Mouse (Mus musculus) layer of hippocampus, adult 11-12 months (tissue): ENCODE measurements at regions not wholly inside any gene's neighbourhood (a gene's known extent, or its start where the extent isn't known, plus 50 kb on each side); places are given as distances from the start of the nearest gene placed in this dataset.

Experiments
- DNase-seq: peaks from one replicate; pipeline ENCODE4 v3.0.0; 2022; ENCODE audit warnings: low spot score

DNA sequence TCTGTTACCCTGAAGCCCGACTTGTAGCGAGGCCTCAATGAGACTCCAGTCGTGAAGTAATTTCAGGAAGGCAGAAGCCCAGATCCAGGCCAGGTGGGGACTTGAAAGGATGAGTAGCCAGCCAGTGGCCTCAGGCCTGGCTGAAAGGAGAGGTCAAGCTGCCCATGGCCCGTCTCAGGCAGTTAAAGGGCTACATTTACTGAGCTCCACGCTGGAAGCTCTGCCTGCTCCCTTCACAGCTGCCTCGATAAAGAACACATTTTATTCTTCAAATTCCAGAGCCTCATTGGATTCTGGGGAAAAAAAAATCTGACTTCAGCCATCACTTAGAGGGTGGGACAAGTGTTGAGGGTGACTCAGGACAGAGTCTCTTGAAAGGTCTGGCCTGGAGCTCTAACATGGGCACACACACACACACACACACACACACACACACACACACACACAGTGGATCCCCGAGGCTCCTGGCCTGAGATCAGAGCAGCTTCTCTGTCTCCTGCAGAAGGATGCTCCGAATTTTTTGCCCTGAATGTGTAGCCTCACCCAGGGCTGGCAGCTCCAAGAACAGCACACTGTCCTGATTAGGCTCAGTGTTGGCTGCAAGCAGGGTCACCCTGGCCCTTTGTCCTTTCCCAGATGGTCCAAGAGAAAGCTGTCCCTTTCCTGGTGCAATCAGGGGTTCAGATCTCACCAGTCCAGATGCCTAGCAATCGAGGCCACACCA, 53.0 kb downstream of the Gadd45g start:
- DNase-seq = no peak

DNA sequence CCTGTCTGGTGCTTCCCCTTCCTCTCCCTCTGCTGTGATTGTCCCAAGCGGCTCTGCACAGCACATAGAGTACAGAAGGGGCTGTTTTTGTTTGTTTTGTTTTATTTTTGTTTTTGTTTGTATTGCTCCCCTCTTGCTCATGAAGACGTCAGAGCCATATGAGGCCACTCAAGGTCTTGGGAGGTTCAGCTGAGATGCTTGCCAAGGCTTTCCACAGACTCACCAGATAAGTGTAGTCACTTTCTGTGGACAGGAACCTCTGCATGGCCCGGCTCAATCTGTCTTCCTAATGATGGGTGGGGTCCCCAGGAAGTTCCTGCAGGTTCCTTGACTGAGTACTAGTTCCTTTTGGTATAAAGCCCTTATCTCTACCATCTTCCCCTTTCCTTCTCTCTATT, 53.6 kb downstream of the Gadd45g start:
- DNase-seq = no peak

DNA sequence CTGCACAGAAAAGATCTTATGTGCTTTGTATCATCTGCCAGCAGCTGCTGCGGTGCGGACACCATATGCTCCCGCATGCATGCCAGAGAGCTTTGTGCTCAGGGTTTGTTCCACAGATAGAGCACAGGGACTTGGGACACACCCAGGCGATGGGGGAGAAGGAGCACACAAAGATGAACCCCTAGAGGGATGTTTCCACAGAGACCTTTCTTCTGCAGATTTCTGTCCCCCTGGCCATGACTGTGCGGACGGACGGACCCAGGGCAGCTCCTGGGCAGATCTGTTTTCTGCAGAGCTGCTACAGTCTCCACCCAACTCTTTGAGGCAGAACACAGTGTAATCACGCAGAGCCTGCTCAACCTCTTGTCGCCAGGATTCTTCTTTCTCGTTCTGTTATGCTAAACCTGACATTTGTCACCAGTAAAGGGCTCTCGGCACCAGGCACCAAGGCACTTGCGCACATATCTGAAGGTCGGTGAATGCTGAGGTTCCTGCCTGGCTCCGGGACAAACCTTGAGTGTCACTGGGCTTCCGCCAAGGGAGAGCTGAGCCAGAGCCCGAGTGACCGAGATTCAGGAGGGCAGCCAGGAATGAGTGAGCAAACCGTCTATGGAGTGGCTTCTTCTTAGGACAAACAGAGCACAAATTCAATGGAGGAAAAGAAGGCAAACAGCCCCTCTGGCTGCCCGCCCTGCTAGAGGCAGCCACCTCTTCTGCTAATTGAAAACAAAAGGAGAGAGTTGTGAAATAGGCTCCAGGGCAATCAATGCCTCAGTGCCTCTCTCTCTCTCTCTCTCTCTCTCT, 56.2 kb downstream of the Gadd45g start:
- DNase-seq = peak; percentile 38

DNA sequence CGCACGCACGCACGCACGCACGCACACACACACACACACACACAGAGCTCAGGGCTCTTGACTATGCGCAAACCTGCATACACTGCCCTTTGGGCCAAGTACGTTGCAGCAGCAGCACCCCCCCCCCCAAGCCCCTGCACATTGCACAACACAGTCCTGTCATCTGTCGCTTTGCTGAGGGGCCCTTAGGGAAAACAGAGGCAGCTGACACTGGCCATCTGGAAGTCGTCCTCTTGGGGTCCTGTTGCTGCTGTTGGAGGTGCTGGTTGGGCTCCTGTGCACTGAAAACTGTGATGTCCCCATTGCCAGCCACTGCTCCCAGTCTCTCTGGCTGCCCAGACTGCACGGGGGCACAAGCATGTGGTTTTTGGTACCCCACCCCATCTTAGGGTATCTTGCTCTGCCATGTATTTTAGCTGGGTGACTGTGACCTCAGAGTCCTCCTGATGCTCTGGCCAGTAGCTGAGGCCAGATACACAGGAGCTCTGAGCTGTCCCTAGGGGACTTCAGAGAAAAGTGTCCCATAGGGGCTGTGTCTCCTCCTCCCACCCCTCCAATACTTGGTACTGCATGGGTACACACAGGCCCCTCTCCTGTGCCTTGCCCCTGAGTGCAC, 57.0 kb downstream of the Gadd45g start:
- no peak for DNase-seq

DNA sequence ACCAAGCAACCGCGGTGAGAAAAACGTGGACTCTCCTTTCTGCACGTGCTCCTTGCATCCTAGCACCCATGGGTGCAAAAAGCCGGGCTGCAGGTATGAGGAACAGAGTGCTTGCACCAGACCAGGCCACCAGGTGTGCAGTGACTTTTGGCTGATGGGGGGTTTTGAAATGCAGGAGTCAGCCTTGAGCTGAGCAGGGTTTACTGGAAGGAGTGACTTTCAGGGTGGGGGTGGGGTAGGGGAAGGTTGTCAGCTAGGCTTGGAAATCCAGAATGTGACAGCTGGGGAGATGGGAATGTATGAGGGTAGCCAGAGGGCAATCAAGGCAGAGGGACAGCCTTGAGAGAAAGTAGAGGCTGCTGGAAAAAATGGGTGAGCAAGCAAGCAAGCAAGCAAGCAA, 58.8 kb downstream of the Gadd45g start:
- DNase-seq = no peak

DNA sequence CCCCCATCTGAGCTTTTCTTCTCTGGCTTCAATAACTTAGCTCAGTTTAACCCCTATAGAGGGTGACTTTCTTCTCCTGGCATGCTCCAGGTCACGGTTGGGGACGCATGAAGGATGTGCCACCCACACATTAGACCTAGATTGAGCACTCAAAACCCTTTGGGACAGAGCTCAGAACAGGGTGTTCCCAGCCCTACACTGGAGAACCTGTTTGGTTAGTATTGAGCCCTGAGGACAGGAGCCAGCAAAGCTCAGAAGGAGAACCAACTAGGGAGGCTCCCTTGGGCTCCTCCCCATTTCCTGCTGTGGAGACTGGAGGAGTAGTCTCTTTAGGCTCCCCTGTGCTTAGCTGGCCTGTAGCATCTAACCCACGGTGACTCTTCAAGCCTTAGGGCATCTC, 59.6 kb downstream of the Gadd45g start:
- no peak for DNase-seq

DNA sequence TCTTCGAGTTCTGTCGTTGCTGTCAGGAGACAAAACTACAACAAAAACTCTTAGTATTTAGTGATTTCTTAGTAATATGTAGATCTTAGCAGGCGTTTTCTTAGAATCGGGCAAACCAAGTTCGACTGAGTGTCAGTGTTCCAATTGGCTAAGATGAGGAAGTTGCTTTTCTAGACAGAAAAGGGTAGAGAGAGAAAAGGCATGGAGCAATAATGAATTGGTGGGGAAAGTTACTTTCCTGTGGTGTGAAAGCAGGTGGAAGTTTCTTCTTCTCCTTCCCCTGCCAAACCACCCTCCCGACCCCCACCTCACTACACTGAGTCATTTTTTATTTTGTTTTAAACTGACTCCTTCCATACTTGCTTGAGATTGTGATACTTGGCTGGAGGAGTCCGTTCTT, 62.0 kb downstream of the Gadd45g start:
- no peak for DNase-seq

DNA sequence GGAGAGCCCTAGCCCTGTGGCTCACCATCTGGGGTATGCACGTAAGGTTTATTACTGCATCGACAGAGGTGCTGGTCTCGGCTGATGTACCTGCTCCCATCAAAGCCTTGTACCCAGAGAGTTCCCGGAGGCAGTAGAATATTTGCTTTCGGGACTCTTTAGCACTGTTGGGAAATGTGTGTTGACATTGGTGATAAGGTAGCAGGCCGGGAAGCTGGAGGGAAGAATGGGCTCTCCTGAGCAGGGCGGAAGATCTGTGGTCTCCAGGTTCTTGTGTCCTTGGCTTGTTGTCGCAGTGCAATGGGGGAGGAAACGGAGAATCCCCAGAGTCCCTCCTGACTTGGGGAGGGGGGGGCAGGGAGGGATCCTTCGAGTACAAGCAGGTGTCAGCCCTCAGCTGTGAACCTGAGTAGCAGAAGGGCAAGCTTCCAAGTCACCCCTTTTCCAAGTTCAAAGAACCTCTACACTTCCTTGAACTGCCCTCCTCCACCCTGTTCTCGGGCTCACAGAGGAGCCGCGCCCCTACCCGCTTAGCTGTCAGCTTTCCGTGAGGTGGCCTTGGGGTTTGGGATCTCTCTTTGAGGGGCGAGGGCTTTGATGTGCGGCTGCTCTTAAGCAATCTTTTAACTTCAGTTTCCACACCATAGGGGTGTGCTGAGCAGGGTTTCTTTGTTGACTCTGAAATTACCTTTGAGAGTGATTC, 65.0 kb downstream of the Gadd45g start:
- DNase-seq = no peak

DNA sequence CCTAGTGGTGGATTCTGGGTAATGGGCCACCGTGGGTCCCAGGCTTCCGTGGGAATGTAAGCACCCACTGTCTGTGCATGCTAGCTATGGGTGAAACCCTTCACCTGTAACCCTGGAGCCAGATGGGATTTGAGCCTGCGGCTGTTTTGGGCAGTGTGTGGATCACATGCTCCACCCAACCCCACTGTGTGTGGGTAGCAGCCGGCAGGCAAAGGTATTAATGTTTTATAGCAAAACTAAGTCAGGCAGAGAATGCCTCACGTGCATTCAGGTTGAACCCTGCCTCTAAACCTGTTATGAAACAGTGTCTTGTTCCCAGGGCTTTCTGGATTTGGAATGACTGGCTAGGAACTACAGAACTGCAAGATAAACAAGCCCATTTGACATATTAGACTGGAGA, 66.0 kb downstream of the Gadd45g start:
- no peak for DNase-seq

DNA sequence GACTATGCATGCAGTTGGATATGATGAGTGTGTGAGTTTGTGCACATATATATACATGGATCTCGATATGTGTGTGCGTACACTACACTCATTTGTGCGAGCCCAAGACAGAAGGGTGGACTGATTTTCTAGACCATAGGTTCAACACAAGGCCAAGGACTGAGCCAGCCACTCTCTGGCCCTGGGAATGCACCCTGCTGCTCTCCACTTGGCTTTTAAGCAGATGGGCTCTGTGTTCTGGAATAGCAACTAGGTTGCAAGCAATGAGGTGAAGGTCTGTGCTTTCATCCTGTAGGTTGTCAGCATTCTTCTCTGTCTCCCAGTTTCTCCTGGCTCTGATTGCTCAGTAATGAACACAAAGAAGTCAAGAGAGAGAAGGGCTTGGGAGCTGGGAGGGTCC, 66.5 kb downstream of the Gadd45g start:
- no peak for DNase-seq

DNA sequence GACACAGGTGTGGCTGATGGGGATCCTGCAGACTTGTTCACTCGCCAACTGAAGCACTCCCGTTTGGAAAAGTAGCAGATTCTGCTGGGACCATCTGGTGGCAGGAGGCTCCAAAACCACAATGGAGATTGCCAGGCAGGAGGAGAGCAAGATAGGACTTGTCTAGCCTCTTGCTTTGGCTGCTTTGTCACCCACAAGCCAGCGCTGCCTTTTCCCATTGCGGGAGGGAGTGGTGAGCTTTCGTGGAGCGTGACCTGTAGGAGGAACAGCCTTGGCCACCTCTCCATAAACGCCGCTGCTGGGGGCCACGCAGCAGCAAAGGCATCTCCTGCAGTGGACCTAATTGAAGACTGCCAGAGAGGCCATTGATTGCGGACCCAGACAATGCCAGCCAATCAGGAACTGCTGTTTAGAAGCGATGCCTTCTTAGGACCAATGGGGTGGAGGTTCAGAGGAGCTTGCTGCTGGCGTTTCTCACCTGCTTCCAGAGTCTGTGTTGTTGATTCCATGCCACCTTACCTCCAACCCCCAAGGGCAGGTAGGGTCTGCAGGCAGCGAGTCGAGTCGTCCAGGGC, 70.3 kb downstream of the Gadd45g start:
- no peak for DNase-seq

DNA sequence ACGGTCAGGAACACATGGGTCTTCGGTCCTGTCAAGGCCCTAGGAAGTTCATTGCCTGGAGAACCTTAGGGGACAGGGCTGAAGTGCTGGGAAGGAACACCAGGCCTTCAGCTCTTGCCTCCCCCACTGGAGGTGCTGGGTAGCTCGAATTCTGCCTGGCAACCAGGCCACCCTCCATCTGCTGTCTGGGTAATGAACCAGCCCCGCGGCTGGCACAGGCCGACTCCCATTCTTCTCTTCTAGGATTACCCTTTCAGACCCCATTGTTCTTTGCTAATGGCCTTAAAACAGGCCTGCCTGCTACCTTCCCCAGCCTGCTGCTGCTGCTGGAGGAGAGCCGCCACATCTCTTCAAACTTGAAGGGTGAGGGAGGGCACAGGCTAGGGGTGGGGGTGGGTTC, 71.2 kb downstream of the Gadd45g start:
- no peak for DNase-seq

DNA sequence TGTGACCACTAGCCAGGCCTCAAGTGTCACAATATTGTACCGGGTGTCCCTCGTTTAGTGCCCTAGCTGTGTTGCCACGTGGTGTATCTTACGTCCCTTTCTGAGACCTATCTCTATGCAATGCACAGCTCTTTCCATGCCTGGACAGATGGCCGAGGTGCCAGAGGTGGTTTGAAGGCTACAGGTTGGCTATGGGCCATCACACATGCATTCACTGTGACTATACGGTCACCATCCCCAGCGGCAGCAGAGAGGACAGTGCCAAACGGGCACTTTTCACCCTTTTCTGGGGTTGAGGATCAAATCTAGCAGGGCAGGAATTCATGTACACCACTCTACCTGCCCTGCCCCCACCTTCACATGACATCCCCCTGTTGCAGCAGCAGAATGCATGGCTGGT, 71.6 kb downstream of the Gadd45g start:
- DNase-seq = no peak

DNA sequence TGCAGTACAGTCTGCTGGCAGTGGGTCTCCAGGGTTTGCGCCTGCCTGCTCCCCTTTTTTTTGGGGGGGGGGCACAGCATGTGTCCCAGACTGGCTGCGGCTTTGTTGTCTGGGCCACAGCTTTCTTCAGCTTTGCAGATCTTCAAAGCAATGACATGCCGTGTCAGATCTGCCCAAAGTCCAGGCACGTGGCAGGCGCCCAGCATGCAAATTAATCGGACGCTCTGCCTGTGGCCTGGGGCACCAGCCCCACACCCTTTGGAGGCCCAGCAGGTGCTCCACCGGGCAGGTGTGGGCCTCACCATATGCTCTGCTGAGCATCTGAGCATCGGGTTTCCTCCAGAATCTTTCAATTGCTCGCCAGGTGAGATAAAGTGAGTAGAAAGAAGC, 72.3 kb downstream of the Gadd45g start:
- DNase-seq = no peak

DNA sequence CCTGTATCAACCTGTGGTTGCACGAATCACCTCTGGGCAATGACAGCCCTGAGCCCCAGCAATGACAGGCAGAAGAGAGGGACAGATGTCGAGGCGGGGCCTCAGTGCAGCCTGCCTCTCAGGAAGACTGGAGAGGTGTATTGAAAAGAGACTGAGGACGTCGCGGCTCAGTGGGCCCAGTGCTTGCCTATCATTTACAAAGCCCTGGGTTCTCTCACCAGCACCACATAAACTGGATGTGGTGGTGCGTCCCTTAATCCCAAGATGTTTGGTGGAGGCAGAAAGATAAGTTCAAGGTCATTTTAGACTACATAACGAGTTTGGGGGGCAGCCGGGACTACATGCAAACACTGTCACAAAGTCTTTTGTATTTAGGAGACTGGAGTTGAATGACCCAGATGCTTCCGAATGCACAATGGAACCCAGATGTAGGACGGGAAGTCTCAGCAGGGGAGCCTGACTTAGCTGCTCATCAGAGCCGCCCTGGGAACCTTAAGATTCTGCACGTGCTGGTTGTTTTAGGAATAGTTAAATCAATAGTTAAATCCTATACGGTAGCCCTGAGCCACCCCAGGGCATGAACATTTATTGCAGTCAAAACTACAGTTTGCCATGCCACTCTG, 72.8 kb downstream of the Gadd45g start:
- DNase-seq = no peak

DNA sequence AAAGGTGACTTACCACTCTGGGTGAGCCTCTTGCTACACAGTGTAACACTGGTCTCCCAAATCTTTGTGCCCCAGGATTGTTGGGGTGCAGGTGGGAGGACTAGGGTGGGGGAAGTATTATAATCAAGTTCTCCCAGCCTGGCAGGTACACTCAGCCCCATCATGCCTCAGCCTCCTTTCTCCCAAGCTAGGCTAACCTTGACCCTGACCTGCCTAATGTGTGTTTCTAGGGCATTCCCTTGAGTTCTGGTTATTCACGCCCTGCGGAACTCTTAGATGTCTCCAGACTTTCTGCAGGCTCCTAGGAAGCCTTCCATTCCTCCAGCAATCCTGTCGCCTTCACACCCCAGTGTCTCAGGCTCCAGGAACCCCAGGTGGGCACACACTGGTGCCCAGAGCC, 73.5 kb downstream of the Gadd45g start:
- DNase-seq = no peak

DNA sequence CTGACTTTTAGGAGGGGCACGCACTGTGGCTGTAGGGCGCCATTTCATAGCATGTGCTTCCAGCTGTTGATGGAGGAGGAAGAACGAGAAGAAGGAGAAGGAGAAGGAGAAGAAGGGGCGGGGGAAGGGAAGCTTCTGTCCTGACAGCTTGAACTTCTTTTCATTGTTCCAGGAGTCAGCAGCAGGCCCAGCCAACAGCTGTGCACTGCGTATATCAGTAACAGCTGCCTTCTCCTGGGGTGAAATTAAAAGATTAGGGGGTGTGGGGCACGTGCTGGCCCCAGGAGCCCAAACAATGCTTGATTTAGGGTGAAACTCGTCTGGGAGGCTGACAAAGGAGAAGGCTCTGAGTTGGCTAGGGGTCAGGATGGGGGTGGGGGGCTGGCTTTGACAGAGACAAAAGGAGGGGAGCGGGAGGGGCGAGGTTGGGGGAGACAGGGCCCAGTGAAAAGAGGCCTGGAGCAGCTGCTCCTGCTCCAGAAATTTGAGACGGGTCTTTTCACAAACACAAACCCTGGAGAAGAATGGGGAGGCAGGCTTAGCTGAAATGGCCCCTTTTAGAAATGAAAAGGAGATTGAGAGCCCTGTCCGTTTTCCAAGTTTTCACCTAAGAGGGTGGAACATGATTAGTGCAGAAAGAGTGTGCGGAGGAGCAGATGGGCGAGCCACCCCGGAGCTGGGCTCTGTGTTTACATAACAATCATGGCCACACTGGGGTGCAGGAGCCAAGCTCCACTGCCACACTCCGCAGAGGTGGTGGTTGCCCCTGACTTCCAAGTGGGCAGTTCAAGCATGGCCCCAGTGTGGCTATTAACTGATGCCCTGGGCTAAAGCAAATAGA, 74.3 kb downstream of the Gadd45g start:
- DNase-seq = no peak

DNA sequence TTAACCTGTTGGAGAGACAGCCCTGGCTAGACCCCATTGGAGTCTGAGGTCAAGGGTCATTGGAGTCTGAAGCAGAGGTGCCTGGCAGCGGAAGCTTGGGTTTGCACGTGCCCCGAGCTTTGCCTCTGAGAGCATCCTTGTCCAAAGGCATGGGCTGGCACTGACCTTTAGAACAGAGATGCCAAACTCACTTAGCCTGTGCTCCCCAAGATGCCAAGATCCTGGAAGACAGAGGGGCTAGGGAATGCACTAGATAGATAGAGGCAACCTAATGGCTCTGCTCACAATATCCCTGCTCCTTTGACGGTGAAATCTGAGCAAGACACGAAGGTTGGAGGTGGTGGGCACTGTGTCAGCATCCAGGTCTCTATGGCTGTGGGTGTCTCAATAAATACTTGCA, 75.1 kb downstream of the Gadd45g start:
- DNase-seq = no peak

DNA sequence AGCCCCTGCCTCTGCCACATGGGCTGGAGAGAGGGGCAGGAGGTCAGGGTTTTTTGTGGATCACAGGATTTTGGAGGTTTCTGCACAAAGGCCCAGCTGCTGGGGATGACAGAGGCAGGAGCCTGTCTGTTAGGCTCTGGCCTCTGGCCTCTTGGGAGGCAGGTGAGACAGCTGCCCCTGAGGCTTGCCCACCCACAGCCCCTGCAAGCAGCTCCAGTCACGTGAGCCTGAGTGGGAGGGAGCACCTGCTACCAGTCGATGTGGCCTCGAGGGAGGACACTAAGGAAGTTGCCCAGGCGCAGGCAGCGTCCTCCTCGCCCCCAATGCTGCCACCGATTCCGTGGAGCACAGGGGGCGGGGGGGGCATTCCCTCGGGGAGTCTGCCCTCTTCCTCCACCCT, 80.3 kb downstream of the Gadd45g start:
- no peak for DNase-seq

DNA sequence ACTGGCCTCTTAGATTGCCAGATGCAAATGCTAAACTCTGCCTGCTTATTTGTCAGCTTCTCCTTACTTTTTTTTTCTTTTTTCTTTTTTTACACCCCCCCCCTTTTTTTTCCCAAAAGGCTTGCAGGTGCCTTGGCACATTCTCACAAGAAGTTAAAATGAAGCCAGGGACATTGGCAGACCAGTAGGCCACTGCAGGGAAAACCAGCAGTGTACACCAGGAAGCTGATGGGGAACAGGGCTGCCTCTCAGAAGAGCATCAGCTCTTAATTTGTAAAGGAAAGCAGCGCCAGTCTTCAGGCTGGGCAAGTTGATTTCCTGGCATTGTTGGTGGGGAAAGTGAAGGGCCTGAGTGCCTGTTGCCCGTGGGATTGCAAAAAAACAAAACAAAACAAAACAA, 83.3 kb downstream of the Gadd45g start:
- no peak for DNase-seq

DNA sequence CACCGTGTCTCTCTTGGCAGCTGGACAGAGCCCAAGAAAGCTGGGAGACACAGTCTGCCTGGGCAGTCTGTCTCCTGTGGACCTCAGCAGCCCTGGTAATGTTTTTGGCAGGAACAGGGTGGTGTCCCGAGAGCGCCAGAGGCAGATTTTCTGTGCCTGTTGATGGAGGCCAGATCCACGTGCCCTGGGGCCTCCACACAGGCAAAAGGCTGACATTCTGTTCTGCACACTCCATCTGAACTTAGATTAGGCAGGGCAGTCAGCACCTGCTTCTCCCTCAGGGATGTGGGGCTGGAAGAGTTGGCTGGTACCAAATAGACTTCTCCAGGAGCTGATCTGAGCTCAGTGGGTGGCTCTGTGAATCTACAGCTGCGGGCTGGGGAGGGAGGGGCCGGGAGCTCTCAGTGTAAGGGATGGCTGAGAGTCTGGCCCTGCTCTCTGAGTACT, 83.8 kb downstream of the Gadd45g start:
- peak; percentile 31 for DNase-seq
